Mouse (Mus musculus) spleen, adult 2 months (tissue): ENCODE results near the gene Slc30a5.

Experiments used
- CTCF ChIP-seq: fragments of 200-500 bp; IDR thresholded peaks from 2 replicates; pipeline ENCODE4 v1.5.1; 2011; ENCODE audit warnings: mild to moderate bottlenecking, inconsistent platforms; ENCODE audit not compliant: insufficient read depth, insufficient read length, insufficient replicate concordance; ENCODE audit errors: extremely low read depth
- POLR2A ChIP-seq: fragments of 200-500 bp; IDR thresholded peaks from 2 replicates; pipeline ENCODE4 v1.6.1; 2011; ENCODE audit warnings: low read depth, low read length, inconsistent platforms

GRCm38 (mm10) chr13:100834777-100835176 lies 1.6 kb upstream of the Slc30a5 start:
- no peak for TF ChIP-seq CTCF
- no peak for TF ChIP-seq POLR2A
